Mouse (Mus musculus) heart, embryonic 13.5 days (tissue): ENCODE measurements around the gene March4. TPM values are rescaled to one million over a fixed set of nuclear protein-coding genes. Genes with fewer than 3 reads are reported as not detected.

Experiments used
- ATAC-seq: fragments of 200-750 bp; cut with Nextera tagmentation; 2 replicates; pipeline ENCODE4 v1.8.0; 2017; ENCODE audit warnings: moderate TSS enrichment; ENCODE audit not compliant: insufficient number of reproducible peaks, low FRiP score, low TSS enrichment; ENCODE audit errors: extremely low read depth
- H3K27ac ChIP-seq: fragments of 300-500 bp; sonication (generic); replicated peaks from 2 replicates; pipeline ENCODE4 v1.5.1; 2015; ENCODE audit warnings: moderate library complexity, mild to moderate bottlenecking, inconsistent platforms
- H3K27me3 ChIP-seq: fragments of 300-500 bp; sonication (generic); replicated peaks from 2 replicates; pipeline ENCODE4 v1.6.1; 2015; ENCODE audit warnings: mild to moderate bottlenecking, inconsistent platforms
- H3K36me3 ChIP-seq: fragments of 300-500 bp; sonication (generic); 2 replicates; pipeline ENCODE4 v1.6.1; 2015; ENCODE audit warnings: mild to moderate bottlenecking, inconsistent platforms
- H3K4me1 ChIP-seq: fragments of 300-500 bp; sonication (generic); 2 replicates; pipeline ENCODE4 v1.6.1; 2015; ENCODE audit warnings: inconsistent platforms
- H3K4me2 ChIP-seq: fragments of 300-500 bp; sonication (generic); 2 replicates; pipeline ENCODE4 v1.6.1; 2015; ENCODE audit warnings: inconsistent platforms, mild to moderate bottlenecking, moderate library complexity
- H3K4me3 ChIP-seq: fragments of 300-500 bp; sonication (generic); 2 replicates; pipeline ENCODE4 v1.5.1; 2015; ENCODE audit warnings: moderate library complexity, mild to moderate bottlenecking, inconsistent platforms
- H3K9ac ChIP-seq: fragments of 300-500 bp; sonication (generic); 2 replicates; pipeline ENCODE4 v1.6.1; 2015; ENCODE audit warnings: inconsistent platforms, mild to moderate bottlenecking, moderate library complexity
- H3K9me3 ChIP-seq: fragments of 300-500 bp; sonication (generic); 2 replicates; pipeline ENCODE4 v1.6.1; 2016; ENCODE audit warnings: inconsistent platforms
- WGBS: fragments of 180-500 bp; shearing (Covaris S2); methylation state at CpG from one replicate; pipeline ENCODE4 v1.1.7; 2015; ENCODE audit warnings: mixed read lengths; 5-methylcytosine and 5-hydroxymethylcytosine counted together
- polyA plus RNA-seq: library from polyadenylated mRNA; unstranded; fragments of >200 nt; fragmentation: Nextera tagmentation; extraction: Ambion mirVana; gene quantifications from 2 replicates; pipeline ENCODE4 v1.2.1, GENCODE M21; 2015

Gene March4
- polyA plus RNA-seq, 1 experiment from 2014 or later, result not detected

GRCm38 (mm10) chr1:72529192-72529591 lies 7.5 kb downstream of the March4 start:
- peaks cover 37% of the 10 kb centered on the region for H3K27me3 ChIP-seq
- ATAC-seq, result no peak
- H3K27ac ChIP-seq, result no peak overlapping the region
- H3K36me3 ChIP-seq, result no peaks in the 10 kb centered on the region
- H3K9ac ChIP-seq, result no peak overlapping the region
- no peak overlapping the region for H3K4me2 ChIP-seq
- no peaks in the 10 kb centered on the region for H3K9me3 ChIP-seq
- 68% methylated on average over 4 of the region's 4 CpGs for WGBS
- H3K4me1 ChIP-seq, result no peaks in the 10 kb centered on the region
- H3K4me3 ChIP-seq, result no peak overlapping the region

GRCm38 (mm10) chr1:72523601-72524000 lies 13.1 kb downstream of the March4 start:
- H3K4me2 ChIP-seq, result no peak overlapping the region
- 68% methylated on average over 6 of the region's 6 CpGs for WGBS
- H3K4me3 ChIP-seq, result no peak overlapping the region
- H3K36me3 ChIP-seq, result no peaks in the 10 kb centered on the region
- ATAC-seq, result no peak
- H3K27me3 ChIP-seq, result no peaks in the 10 kb centered on the region
- H3K27ac ChIP-seq, result no peak overlapping the region
- no peaks in the 10 kb centered on the region for H3K4me1 ChIP-seq
- H3K9ac ChIP-seq, result no peak overlapping the region
- no peaks in the 10 kb centered on the region for H3K9me3 ChIP-seq

GRCm38 (mm10) chr1:72510778-72511520 lies 25.8 kb downstream of the March4 start:
- Histone ChIP-seq H3K27ac (no peak overlapping the region), H3K27me3 (no peaks in the 10 kb centered on the region; the same call in 1 of the 2 replicates), H3K4me3 (no peak overlapping the region), H3K9ac (no peak overlapping the region), H3K9me3 (no peaks in the 10 kb centered on the region), H3K4me2 (no peak overlapping the region), H3K36me3 (no peaks in the 10 kb centered on the region), H3K4me1 (no peaks in the 10 kb centered on the region)
- ATAC-seq, result no peak
- WGBS, result 62% methylated on average over 7 of the region's 7 CpGs

GRCm38 (mm10) chr1:72509551-72509950 lies 27.2 kb downstream of the March4 start:
- Histone ChIP-seq H3K4me3 (no peak overlapping the region), H3K4me2 (no peak overlapping the region), H3K27me3 (peaks cover 2% of the 10 kb centered on the region; the same call in 1 of the 2 replicates), H3K4me1 (no peaks in the 10 kb centered on the region), H3K36me3 (no peaks in the 10 kb centered on the region), H3K27ac (no peak overlapping the region), H3K9ac (no peak overlapping the region), H3K9me3 (no peaks in the 10 kb centered on the region)
- WGBS, result 69% methylated on average over 4 of the region's 4 CpGs
- ATAC-seq, result no peak

- no peaks in the 10 kb centered on the region for H3K9me3 ChIP-seq
- H3K36me3 ChIP-seq, result no peaks in the 10 kb centered on the region
- no peak overlapping the region for H3K4me2 ChIP-seq
- no peak overlapping the region for H3K9ac ChIP-seq
- ATAC-seq, result no peak
- H3K4me1 ChIP-seq, result no peaks in the 10 kb centered on the region
- no peak overlapping the region for H3K4me3 ChIP-seq
- WGBS, result 41% methylated on average over 2 of the region's 2 CpGs
- H3K27me3 ChIP-seq, result peaks cover 8% of the 10 kb centered on the region; the same call in 1 of the 2 replicates
- H3K27ac ChIP-seq, result no peak overlapping the region
Observed at GRCm38 (mm10) chr1:72507670-72508069, 29.1 kb downstream of the March4 start.

GRCm38 (mm10) chr1:72506202-72506601 lies 30.5 kb downstream of the March4 start:
- H3K36me3 ChIP-seq, result no peaks in the 10 kb centered on the region
- no peaks in the 10 kb centered on the region for H3K4me1 ChIP-seq
- H3K9me3 ChIP-seq, result no peaks in the 10 kb centered on the region
- ATAC-seq, result no peak
- no peak overlapping the region for H3K4me3 ChIP-seq
- H3K9ac ChIP-seq, result no peak overlapping the region
- H3K4me2 ChIP-seq, result no peak overlapping the region
- H3K27ac ChIP-seq, result no peak overlapping the region
- peaks cover 8% of the 10 kb centered on the region; the same call in 1 of the 2 replicates for H3K27me3 ChIP-seq
- 39% methylated on average over 10 of the region's 10 CpGs for WGBS

- H3K9me3 ChIP-seq, result no peaks in the 10 kb centered on the region
- no peak overlapping the region for H3K27ac ChIP-seq
- WGBS, result 78% methylated on average over 5 of the region's 5 CpGs
- ATAC-seq, result no peak
- H3K4me1 ChIP-seq, result no peaks in the 10 kb centered on the region
- no peaks in the 10 kb centered on the region; the same call in 1 of the 2 replicates for H3K27me3 ChIP-seq
- no peak overlapping the region for H3K4me3 ChIP-seq
- H3K36me3 ChIP-seq, result no peaks in the 10 kb centered on the region
- no peak overlapping the region for H3K9ac ChIP-seq
- H3K4me2 ChIP-seq, result no peak overlapping the region
Observed at GRCm38 (mm10) chr1:72497609-72498008, 39.1 kb downstream of the March4 start.

GRCm38 (mm10) chr1:72493454-72493853 lies 43.3 kb downstream of the March4 start:
- WGBS, result 74% methylated on average over 3 of the region's 3 CpGs
- no peaks in the 10 kb centered on the region for H3K27me3 ChIP-seq
- H3K27ac ChIP-seq, result no peak overlapping the region
- no peak overlapping the region for H3K4me2 ChIP-seq
- no peak overlapping the region for H3K4me3 ChIP-seq
- no peak overlapping the region for H3K9ac ChIP-seq
- H3K36me3 ChIP-seq, result no peaks in the 10 kb centered on the region
- H3K4me1 ChIP-seq, result peaks cover 3% of the 10 kb centered on the region; the same call in 1 of the 2 replicates
- ATAC-seq, result no peak
- no peaks in the 10 kb centered on the region for H3K9me3 ChIP-seq

- Histone ChIP-seq H3K36me3 (no peaks in the 10 kb centered on the region), H3K4me3 (no peak overlapping the region), H3K9ac (no peak overlapping the region), H3K27me3 (no peaks in the 10 kb centered on the region), H3K27ac (no peak overlapping the region), H3K4me2 (no peak overlapping the region), H3K9me3 (no peaks in the 10 kb centered on the region), H3K4me1 (peaks cover 3% of the 10 kb centered on the region; the same call in 1 of the 2 replicates)
- no peak for ATAC-seq
- WGBS, result 83% methylated on average over 10 of the region's 10 CpGs
Observed at GRCm38 (mm10) chr1:72492666-72493065, 44.1 kb downstream of the March4 start.

GRCm38 (mm10) chr1:72491307-72491706 lies 45.4 kb downstream of the March4 start:
- no peak overlapping the region for H3K4me2 ChIP-seq

GRCm38 (mm10) chr1:72490801-72491200 lies 45.9 kb downstream of the March4 start:
- no peak for ATAC-seq
- H3K4me2 ChIP-seq, result no peak overlapping the region
- H3K9ac ChIP-seq, result no peak overlapping the region
- peaks cover 3% of the 10 kb centered on the region; the same call in 1 of the 2 replicates for H3K4me1 ChIP-seq
- H3K27ac ChIP-seq, result no peak overlapping the region
- H3K36me3 ChIP-seq, result no peaks in the 10 kb centered on the region
- 62% methylated on average over 3 of the region's 3 CpGs for WGBS
- no peaks in the 10 kb centered on the region for H3K9me3 ChIP-seq
- H3K4me3 ChIP-seq, result no peak overlapping the region
- no peaks in the 10 kb centered on the region for H3K27me3 ChIP-seq

More at GRCm38 (mm10) chr1:72491307-72491706, 45.4 kb downstream of the March4 start:
- H3K36me3 ChIP-seq, result no peaks in the 10 kb centered on the region
- H3K9ac ChIP-seq, result no peak overlapping the region
- H3K27ac ChIP-seq, result no peak overlapping the region
- no peaks in the 10 kb centered on the region for H3K9me3 ChIP-seq
- H3K4me1 ChIP-seq, result peaks cover 3% of the 10 kb centered on the region; the same call in 1 of the 2 replicates
- ATAC-seq, result no peak
- H3K27me3 ChIP-seq, result no peaks in the 10 kb centered on the region
- no peak overlapping the region for H3K4me3 ChIP-seq
- WGBS, result 62% methylated on average over 5 of the region's 5 CpGs

- Histone ChIP-seq H3K36me3 (no peaks in the 10 kb centered on the region), H3K4me2 (no peak overlapping the region), H3K27ac (no peak overlapping the region), H3K9me3 (no peaks in the 10 kb centered on the region), H3K4me1 (peaks cover 3% of the 10 kb centered on the region; the same call in 1 of the 2 replicates), H3K27me3 (no peaks in the 10 kb centered on the region), H3K4me3 (no peak overlapping the region), H3K9ac (no peak overlapping the region)
- WGBS, result 11% methylated on average over 8 of the region's 8 CpGs
- ATAC-seq, result no peak
Observed at GRCm38 (mm10) chr1:72490193-72490592, 46.5 kb downstream of the March4 start.
